Mouse (Mus musculus): ENCODE results near the gene Ptx4.

DNA sequence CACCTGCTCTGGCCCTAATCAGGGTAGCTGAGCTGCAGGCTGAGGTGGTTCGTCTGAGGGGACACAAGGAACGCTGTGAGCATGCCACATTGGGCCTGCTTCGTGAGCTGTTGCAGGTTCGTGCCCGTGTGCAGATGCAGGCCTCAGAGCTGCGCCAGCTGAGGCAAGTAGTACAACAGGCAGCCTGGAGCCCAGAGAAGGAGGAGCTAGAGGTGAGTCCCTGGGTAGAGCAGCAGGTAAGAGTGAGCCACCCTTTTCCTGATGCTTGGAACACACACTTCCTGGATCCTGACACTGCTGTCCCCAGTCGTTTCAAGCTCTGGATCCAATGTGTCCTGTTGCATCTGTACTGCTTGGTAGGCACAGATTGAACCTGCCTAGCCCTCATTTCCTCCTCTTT lies 42.8 kb downstream of the Ptx4 start:
- TF ChIP-seq MAX (IDR thresholded peaks at IDR 0.05), result no peak
- no peak for TF ChIP-seq CTCF (IDR thresholded peaks at IDR 0.05; ENCODE audit: control insufficient read depth, insufficient read depth, insufficient read length)
- no peak for TF ChIP-seq MYOG (IDR thresholded peaks at IDR 0.05; ENCODE audit: control insufficient read depth, extremely low read depth, insufficient read length)
- no peak for TF ChIP-seq FOSL1 (IDR thresholded peaks at IDR 0.05; ENCODE audit: insufficient read depth, low read length, poor library complexity, severe bottlenecking)
- TF ChIP-seq MYOD1 (IDR thresholded peaks at IDR 0.05; ENCODE audit: control insufficient read depth, insufficient read length, low read depth), result no peak

All from C2C12 (cell line).